Mouse (Mus musculus): ENCODE measurements around the gene Szrd1. TPM values are rescaled to one million over a fixed set of nuclear protein-coding genes. Genes with fewer than 3 reads are reported as not detected.

Gene Szrd1
- polyA plus RNA-seq, 1 experiment from 2014 or later, result 28.6 TPM

DNA sequence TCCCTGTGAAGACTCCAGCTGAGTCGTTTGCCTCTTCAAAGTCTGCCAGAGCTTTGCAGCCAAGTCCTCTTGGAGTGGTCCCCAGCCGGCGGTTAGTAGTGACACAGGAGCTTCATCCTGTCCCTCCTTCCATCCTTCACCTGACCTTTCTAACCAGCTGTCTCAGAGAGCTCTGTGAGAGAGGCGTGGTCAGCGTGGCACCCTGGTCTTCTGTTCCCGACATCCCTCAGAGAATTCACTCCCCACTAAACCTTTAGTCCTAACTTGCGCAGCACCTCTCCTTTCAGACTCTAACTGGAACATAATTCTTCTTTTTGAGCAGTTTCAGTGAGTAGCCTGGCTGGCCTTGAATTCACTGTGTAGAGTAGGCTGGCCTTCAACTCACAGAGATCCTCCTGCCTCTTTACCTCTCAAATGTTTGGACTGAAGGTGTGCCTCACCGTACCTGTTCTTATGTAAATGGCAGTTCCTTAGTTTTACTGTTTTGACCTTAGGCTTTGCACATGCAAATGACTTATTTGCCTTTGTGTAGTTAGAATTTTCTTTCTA lies 26.2 kb upstream of the Szrd1 start:
- no peaks in the 10 kb centered on the region for H3K9me3 ChIP-seq (ENCODE audit: control insufficient read depth, low read length)
- H3K36me3 ChIP-seq (ENCODE audit: control insufficient read depth, insufficient read depth, low read length), result peaks cover 12% of the 10 kb centered on the region
- no peak overlapping the region for H3K4me2 ChIP-seq (replicated peaks; ENCODE audit: low read depth)
- TF ChIP-seq EP300 (optimal IDR thresholded peaks at IDR 0.05) (no peak), CTCF (IDR thresholded peaks at IDR 0.05; ENCODE audit: low read depth) (no peak)
- no peak for DNase-seq (ENCODE audit: low spot score)
- no peak overlapping the region for H3K4me3 ChIP-seq (ENCODE audit: low read depth, low read length)
- H3K4me1 ChIP-seq (replicated peaks; ENCODE audit: control insufficient read depth, insufficient read depth), result no peaks in the 10 kb centered on the region
- no peaks in the 10 kb centered on the region for H3K27me3 ChIP-seq (ENCODE audit: control insufficient read depth, insufficient read depth, low read length)
- H3K9ac ChIP-seq (ENCODE audit: low read length), result no peak overlapping the region
- H3K27ac ChIP-seq (replicated peaks), result no peak overlapping the region
- WGBS, result 72% methylated on average over 8 of the region's 8 CpGs
- no peak for ATAC-seq (ENCODE audit: low FRiP score, low TSS enrichment)

DNA sequence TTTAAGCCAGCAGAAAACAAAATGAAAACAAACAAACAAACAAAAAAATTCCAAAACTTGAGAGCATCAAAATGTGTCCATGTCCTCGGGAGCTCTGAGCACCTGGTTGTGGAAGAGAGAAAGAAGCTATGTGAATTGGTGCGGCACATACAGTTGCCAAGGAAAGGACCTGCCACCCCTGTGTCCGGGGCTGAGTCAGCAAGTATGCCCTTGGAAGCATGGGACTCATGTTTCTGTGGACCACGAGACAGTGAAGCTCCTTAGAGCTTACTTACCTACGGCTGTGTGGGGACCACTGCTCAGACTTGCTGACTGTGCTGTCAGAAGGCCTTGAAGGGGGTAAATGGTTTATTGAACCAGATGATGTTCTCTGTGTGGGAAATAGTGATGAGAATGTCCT lies 24.2 kb upstream of the Szrd1 start:
- no peak overlapping the region for H3K9ac ChIP-seq (ENCODE audit: low read length)
- H3K4me2 ChIP-seq (replicated peaks; ENCODE audit: low read depth), result no peak overlapping the region
- TF ChIP-seq EP300 (optimal IDR thresholded peaks at IDR 0.05), result no peak
- TF ChIP-seq CTCF (IDR thresholded peaks at IDR 0.05; ENCODE audit: low read depth), result no peak
- H3K36me3 ChIP-seq (ENCODE audit: control insufficient read depth, insufficient read depth, low read length), result 0 out of 2 replicates have a peak, but pooled peaks cover 3% of the 10 kb centered on the region
- H3K9me3 ChIP-seq (ENCODE audit: control insufficient read depth, low read length), result no peaks in the 10 kb centered on the region
- no peak for ATAC-seq (ENCODE audit: low FRiP score, low TSS enrichment)
- 93% methylated on average over 5 of the region's 5 CpGs for WGBS
- no peak overlapping the region for H3K27ac ChIP-seq (replicated peaks)
- no peak overlapping the region for H3K4me3 ChIP-seq (ENCODE audit: low read depth, low read length)
- no peak for DNase-seq (ENCODE audit: low spot score)
- H3K27me3 ChIP-seq (ENCODE audit: control insufficient read depth, insufficient read depth, low read length), result no peaks in the 10 kb centered on the region
- no peaks in the 10 kb centered on the region for H3K4me1 ChIP-seq (replicated peaks; ENCODE audit: control insufficient read depth, insufficient read depth)

DNA sequence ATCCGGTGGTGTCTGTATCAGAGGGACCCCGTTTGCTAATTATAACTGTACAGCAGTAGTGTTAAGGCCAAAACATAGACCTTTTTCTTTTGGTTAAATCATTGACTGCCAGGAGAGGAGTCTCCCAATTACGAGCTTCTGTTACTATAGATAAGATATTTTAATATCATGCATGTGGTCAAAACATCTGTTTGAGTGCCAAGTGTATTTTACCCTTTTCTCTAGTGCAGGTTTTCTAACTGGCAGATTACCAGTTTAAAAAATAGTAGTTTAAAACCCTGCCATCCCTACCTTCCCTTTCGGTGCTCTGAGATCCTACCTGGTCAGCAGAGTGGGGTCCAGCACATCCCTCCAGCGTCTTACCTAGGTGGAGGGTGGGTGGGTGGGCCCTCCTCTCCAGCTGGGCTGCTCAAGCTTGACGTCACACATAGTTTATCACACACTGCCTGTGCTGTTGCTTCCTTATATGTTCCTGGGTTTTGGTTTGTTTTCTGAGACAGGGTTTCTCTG lies 22.2 kb upstream of the Szrd1 start:
- ATAC-seq (ENCODE audit: low FRiP score, low TSS enrichment), result no peak
- WGBS, result 76% methylated on average over 6 of the region's 6 CpGs
- TF ChIP-seq CTCF (IDR thresholded peaks at IDR 0.05; ENCODE audit: low read depth) (no peak), EP300 (optimal IDR thresholded peaks at IDR 0.05) (no peak)

DNA sequence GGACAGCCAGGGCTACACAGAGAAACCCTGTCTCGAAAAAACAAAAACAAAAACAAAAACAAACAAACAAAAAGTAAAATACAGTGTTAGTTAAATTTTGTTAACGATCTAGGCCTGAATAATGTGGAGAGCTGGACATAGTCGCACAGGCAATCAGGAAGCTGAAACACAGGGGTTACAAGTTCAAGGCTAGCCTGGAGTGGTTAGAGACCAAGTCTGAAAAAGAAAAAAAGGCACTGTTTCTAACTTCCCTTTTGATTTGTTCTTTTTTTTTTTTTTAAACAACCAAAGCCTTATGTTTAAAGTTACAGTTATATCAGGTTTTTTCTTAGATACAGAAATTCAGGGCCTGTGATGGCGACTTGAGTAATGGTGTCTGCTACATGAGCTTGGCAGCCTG lies 20.6 kb upstream of the Szrd1 start:
- Histone ChIP-seq H3K27me3 (ENCODE audit: control insufficient read depth, insufficient read depth, low read length) (no peaks in the 10 kb centered on the region), H3K4me2 (replicated peaks; ENCODE audit: low read depth) (no peak overlapping the region), H3K36me3 (ENCODE audit: control insufficient read depth, insufficient read depth, low read length) (no peaks in the 10 kb centered on the region), H3K4me1 (replicated peaks; ENCODE audit: control insufficient read depth, insufficient read depth) (no peaks in the 10 kb centered on the region), H3K9ac (ENCODE audit: low read length) (no peak overlapping the region), H3K4me3 (ENCODE audit: low read depth, low read length) (no peak overlapping the region), H3K27ac (replicated peaks) (no peak overlapping the region), H3K9me3 (ENCODE audit: control insufficient read depth, low read length) (no peaks in the 10 kb centered on the region)
- no peak for ATAC-seq (ENCODE audit: low FRiP score, low TSS enrichment)
- DNase-seq (ENCODE audit: low spot score), result no peak
- TF ChIP-seq CTCF (IDR thresholded peaks at IDR 0.05; ENCODE audit: low read depth), result no peak
- TF ChIP-seq EP300 (optimal IDR thresholded peaks at IDR 0.05), result no peak
- WGBS, result 80% methylated on average over 4 of the region's 4 CpGs

More for the DNA sequence above, 22.2 kb upstream of the Szrd1 start:
- no peaks in the 10 kb centered on the region for H3K36me3 ChIP-seq (ENCODE audit: control insufficient read depth, insufficient read depth, low read length)
- H3K9ac ChIP-seq (ENCODE audit: low read length), result no peak overlapping the region
- H3K4me2 ChIP-seq (replicated peaks; ENCODE audit: low read depth), result no peak overlapping the region
- no peaks in the 10 kb centered on the region for H3K4me1 ChIP-seq (replicated peaks; ENCODE audit: control insufficient read depth, insufficient read depth)
- no peaks in the 10 kb centered on the region for H3K9me3 ChIP-seq (ENCODE audit: control insufficient read depth, low read length)
- H3K27me3 ChIP-seq (ENCODE audit: control insufficient read depth, insufficient read depth, low read length), result no peaks in the 10 kb centered on the region
- no peak overlapping the region for H3K4me3 ChIP-seq (ENCODE audit: low read depth, low read length)
- H3K27ac ChIP-seq (replicated peaks), result no peak overlapping the region
- DNase-seq (ENCODE audit: low spot score), result no peak

DNA sequence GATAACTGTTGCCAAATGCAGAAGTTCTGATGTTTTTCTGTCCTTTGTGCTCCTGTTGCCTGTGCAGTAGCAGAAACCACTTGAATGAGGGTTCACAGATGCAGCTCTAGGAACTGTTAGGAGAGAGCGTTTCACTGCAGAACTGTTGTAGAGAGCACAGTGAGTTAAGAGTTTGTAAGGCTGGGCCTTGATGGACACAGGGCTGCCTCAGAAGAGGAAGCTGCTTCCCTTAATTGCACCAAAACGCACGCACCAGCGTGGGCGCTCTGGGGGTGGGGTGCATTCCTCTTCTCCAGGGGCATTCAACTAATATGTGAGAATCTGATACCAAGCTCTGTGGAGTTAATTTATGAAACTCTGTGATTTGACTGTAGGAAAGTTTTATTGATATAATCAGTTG lies 20.1 kb upstream of the Szrd1 start:
- TF ChIP-seq EP300 (optimal IDR thresholded peaks at IDR 0.05) (no peak), CTCF (IDR thresholded peaks at IDR 0.05; ENCODE audit: low read depth) (no peak)
- WGBS, result 39% methylated on average over 5 of the region's 5 CpGs

DNA sequence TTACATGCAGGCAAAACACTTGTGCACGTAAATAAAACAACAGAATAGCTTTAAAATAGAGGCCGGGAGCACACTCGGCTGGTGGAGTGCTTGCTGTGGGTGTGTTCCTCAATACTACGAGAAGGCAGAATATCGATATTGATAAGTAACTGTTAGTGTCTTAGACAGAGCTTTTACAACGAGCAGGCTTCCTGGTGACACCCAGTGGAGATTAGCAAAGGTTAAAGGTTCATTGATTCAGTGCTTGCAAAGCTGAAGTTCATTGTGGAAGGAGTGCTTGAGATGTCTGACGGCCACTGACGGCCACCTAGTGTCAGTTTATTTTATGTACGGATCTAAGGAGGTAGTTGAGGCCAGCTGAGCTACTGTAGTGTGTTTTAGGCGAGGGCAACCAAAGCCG lies 19.5 kb upstream of the Szrd1 start:
- DNase-seq (ENCODE audit: low spot score) (no peak), ATAC-seq (ENCODE audit: low FRiP score, low TSS enrichment) (peak; percentile 51)
- 40% methylated on average over 11 of the region's 11 CpGs for WGBS
- Histone ChIP-seq H3K9me3 (ENCODE audit: control insufficient read depth, low read length) (no peaks in the 10 kb centered on the region), H3K27me3 (ENCODE audit: control insufficient read depth, insufficient read depth, low read length) (no peaks in the 10 kb centered on the region), H3K4me1 (replicated peaks; ENCODE audit: control insufficient read depth, insufficient read depth) (no peaks in the 10 kb centered on the region), H3K9ac (ENCODE audit: low read length) (no peak overlapping the region), H3K4me3 (ENCODE audit: low read depth, low read length) (no peak overlapping the region), H3K36me3 (ENCODE audit: control insufficient read depth, insufficient read depth, low read length) (no peaks in the 10 kb centered on the region), H3K4me2 (replicated peaks; ENCODE audit: low read depth) (no peak overlapping the region), H3K27ac (replicated peaks) (no peak overlapping the region)
- no peak for TF ChIP-seq EP300 (optimal IDR thresholded peaks at IDR 0.05)
- TF ChIP-seq CTCF (IDR thresholded peaks at IDR 0.05; ENCODE audit: low read depth), result peak; percentile 28

More for the DNA sequence above, 20.1 kb upstream of the Szrd1 start:
- Histone ChIP-seq H3K27ac (replicated peaks) (0 out of 2 replicates have a peak overlapping the region, but pooled peaks have one; percentile 8), H3K4me3 (ENCODE audit: low read depth, low read length) (no peak overlapping the region), H3K9me3 (ENCODE audit: control insufficient read depth, low read length) (no peaks in the 10 kb centered on the region), H3K4me1 (replicated peaks; ENCODE audit: control insufficient read depth, insufficient read depth) (no peaks in the 10 kb centered on the region), H3K36me3 (ENCODE audit: control insufficient read depth, insufficient read depth, low read length) (no peaks in the 10 kb centered on the region), H3K9ac (ENCODE audit: low read length) (no peak overlapping the region), H3K27me3 (ENCODE audit: control insufficient read depth, insufficient read depth, low read length) (no peaks in the 10 kb centered on the region), H3K4me2 (replicated peaks; ENCODE audit: low read depth) (no peak overlapping the region)
- DNase-seq (ENCODE audit: low spot score) (no peak), ATAC-seq (ENCODE audit: low FRiP score, low TSS enrichment) (no peak)
